In the genomic region with DNA sequence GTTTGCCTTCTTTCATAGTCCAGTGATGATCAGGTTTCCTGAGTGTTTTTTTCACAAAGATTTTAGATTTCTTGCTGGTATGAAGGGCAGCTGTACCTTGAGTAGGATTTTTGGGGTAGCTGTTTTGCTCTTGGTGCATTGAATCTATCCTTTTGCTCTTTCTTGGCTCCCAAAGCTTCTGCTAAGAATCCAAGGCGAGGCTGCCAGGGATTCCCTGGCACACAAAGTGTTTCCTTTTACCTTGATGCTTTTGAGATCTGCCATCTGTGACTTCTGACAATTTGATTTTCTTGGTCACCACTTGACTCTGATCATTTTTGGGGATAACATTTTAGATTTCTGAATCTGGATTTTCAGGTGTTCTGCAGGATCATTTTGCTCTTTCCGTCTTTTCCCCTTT, we compare ENCODE assay signal across 21 mouse cellular contexts.
DNase-seq lines count a peak whose midpoint lies in the region; ATAC-seq and TF ChIP-seq lines count a peak whose summit lies in the region.
"Had no signal": no experiment of that assay in that cellular context is flagged by ENCODE, and none has a peak within 500 bp of the region (broad histone marks: within the 10 kb centered on the region; RNA-seq: fewer than 3 reads in every experiment).

No protein-coding gene starts in this region.

- no peak overlapping the region for H3K4me3 ChIP-seq in cerebellum, adult 2 months (replicated peaks; ENCODE audit: insufficient read depth, low read depth, low read length)
- H3K4me3 ChIP-seq: embryonic facial prominence, embryonic 13.5 days; embryonic facial prominence, embryonic 15.5 days; erythroblast, embryonic 14.5 days; forebrain, embryonic 10.5 days; forebrain, embryonic 12.5 days had no signal

- H3K4me1 ChIP-seq in cerebellum, adult 2 months (ENCODE audit: control insufficient read depth, insufficient read depth, low read length) = peaks cover 4% of the 10 kb centered on the region; the same call in 1 of the 2 replicates
- H3K4me1 ChIP-seq: embryonic facial prominence, embryonic 13.5 days; embryonic facial prominence, embryonic 15.5 days had no signal

- no peak for TF ChIP-seq CTCF in cerebellum, adult 2 months (IDR thresholded peaks at IDR 0.05; ENCODE audit: borderline replicate concordance, insufficient read depth, low read depth, low read length)
- no peak for TF ChIP-seq CTCF in brain, embryonic 14.5 days (IDR thresholded peaks at IDR 0.05; ENCODE audit: borderline replicate concordance, extremely low read depth, insufficient read depth, insufficient read length)

- no peaks in the 10 kb centered on the region; the same call in 1 of the 2 replicates for H3K27me3 ChIP-seq in cerebellum, adult 2 months (ENCODE audit: control insufficient read depth, insufficient read depth, low read length)
- H3K27me3 ChIP-seq: embryonic facial prominence, embryonic 13.5 days; embryonic facial prominence, embryonic 15.5 days; forebrain, embryonic 12.5 days; Patski had no signal

- H3K27ac ChIP-seq in cerebellum, adult 2 months (ENCODE audit: insufficient read depth, low read length) = no peak overlapping the region
- H3K27ac ChIP-seq: embryonic facial prominence, embryonic 13.5 days; embryonic facial prominence, embryonic 15.5 days; forebrain, embryonic 10.5 days; forebrain, embryonic 12.5 days had no signal

- WGBS in cerebellum, adult 2 months = 62% methylated on average over 2 of the region's 2 CpGs

- DNase-seq in cerebellum, adult 2 months = peak; percentile 13 to 54
- no peak for DNase-seq in cerebellum, postnatal 4 days (ENCODE audit: low spot score in 2 of 2)
- peak; percentile 57 to 80 for DNase-seq in cerebellum, postnatal 14 days
- peak; percentile 38 to 40 for DNase-seq in cerebellum, postnatal 36 days
- no peak for DNase-seq in cerebellum, adult 9-11 months
- DNase-seq in brain, embryonic 14.5 days (ENCODE audit: low read depth) = peak; percentile 33
- DNase-seq: adrenal gland, adult 8-10 months; adrenal gland, postnatal 14 days; adrenal gland, postnatal 36 days; B cell, adult 2 months; embryo, embryonic 11 days had no signal

- TF ChIP-seq POLR2A in cerebellum, adult 2 months (IDR thresholded peaks at IDR 0.05; ENCODE audit: borderline replicate concordance, insufficient read depth, low read length) = no peak
- no peak for TF ChIP-seq POLR2A in brain, embryonic 14.5 days (IDR thresholded peaks at IDR 0.05; ENCODE audit: borderline replicate concordance, extremely low read depth, insufficient read depth, insufficient read length, poor library complexity, severe bottlenecking)

- no peak for ATAC-seq in cerebellum, adult (ENCODE audit: insufficient number of reproducible peaks, low FRiP score, low TSS enrichment)
- ATAC-seq: activated CD4-positive, CD25-positive, alpha-beta regulatory T cell, adult 4 months; CD4-positive, CD25-positive, alpha-beta regulatory T cell, adult 4 months; forebrain, embryonic 16.5 days; Patski had no signal

Comparison
In these comparisons a context has a peak if more than half of its experiments do, and no peak if none do; other contexts are left out.
1. DNase-seq: peak in cerebellum, adult 2 months (2 of 2), cerebellum, postnatal 14 days (2 of 2), cerebellum, postnatal 36 days (2 of 2) and brain, embryonic 14.5 days (single experiment); none in cerebellum, postnatal 4 days (0 of 2) and cerebellum, adult 9-11 months (single experiment).